Mouse (Mus musculus): ENCODE data around the gene Cntln.

Gene Cntln

GRCm38 (mm10) chr4:85049933-85050553, 165.9 kb downstream of the Cntln start:
- DNase-seq (ENCODE audit: extremely low read depth, low read depth): no peak

DNA sequence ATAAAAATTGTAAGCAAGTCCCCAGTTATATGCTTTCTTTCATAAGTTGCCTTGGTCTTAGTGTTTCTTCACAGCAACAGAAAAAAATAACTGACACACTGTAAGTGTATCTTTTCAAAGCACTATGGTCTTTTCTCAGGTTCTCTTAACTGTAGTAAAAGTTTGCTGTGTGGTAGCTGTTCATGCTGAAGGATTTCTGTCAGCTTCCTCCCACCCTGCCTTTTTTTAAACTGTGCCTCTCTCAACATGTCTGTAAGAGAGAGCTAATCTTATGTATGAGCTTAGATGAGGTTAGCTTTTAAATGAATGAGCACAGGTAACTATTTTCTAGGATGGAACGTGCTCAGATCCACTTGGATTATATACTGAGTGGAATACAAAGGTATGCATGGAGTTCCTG, 170.5 kb downstream of the Cntln start:
- DNase-seq (ENCODE audit: extremely low read depth, low read depth): no peak

- DNase-seq (ENCODE audit: extremely low read depth, low read depth): no peak
Observed at GRCm38 (mm10) chr4:85059598-85059997, 175.5 kb downstream of the Cntln start.

DNA sequence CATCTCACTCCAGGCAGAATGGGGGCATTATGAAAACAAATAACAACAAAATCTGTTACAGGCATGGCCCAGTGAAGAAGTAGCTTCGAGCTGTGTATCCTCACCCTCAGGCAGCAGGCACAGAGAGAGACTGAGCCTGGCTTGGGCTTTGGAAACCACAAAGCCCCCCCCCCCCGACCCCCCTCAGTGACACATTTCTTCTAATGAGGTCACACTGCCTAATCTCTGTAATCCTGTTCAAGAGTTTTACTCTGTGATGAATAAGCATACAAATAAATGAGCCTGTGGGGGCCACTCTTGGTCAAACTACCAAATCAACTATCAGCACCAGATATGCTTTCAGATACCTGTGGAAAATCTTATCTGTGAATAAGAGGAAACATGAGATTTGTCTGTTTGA, 177.6 kb downstream of the Cntln start:
- DNase-seq (ENCODE audit: extremely low read depth, low read depth): no peak

- no peak for DNase-seq (ENCODE audit: extremely low read depth, low read depth)
Observed at GRCm38 (mm10) chr4:85096033-85096432, 211.9 kb downstream of the Cntln start.

DNA sequence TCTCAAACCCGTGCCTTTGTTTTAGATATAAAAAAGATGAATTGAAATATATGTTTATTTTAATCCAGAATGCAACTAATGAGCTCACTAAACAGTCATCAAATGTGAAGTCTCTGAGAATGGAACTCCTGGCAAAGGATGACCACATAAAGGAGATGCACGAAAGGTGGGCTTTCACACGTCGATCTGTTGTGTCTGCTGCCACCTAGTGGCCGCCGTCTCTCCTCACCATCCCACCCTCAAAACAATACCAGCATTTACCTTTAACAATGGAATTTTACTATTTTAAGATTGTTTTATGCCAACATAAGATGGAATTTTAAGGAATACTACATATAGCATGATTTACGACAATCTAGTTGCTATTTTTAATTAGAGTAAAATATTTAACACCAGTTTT, 212.6 kb downstream of the Cntln start:
- DNase-seq (ENCODE audit: extremely low read depth, low read depth): peak; percentile 10

- DNase-seq (ENCODE audit: extremely low read depth, low read depth): no peak
Observed at GRCm38 (mm10) chr4:85102168-85102567, 218.1 kb downstream of the Cntln start.

DNA sequence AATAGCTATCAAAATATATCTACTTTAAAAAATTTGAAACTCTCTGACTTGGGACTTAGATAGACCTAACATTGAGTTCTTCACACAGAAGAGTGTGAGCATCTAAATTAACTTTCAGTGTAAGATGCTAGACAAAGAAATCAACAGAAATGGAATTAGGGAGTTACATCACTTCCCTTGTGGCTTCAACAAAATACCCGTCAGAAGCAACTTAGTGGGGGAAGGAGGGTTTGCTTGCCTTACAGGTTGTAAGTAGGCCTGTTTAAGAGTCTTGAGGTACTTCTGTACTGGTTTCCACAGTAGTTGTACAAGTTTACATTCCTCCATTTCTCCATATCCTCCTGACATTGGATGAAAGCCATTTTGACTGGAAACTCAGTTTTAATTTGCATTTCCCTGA, 222.3 kb downstream of the Cntln start:
- no peak for DNase-seq (ENCODE audit: extremely low read depth, low read depth)

GRCm38 (mm10) chr4:85106961-85107360, 222.9 kb downstream of the Cntln start:
- no peak for DNase-seq (ENCODE audit: extremely low read depth, low read depth)

DNA sequence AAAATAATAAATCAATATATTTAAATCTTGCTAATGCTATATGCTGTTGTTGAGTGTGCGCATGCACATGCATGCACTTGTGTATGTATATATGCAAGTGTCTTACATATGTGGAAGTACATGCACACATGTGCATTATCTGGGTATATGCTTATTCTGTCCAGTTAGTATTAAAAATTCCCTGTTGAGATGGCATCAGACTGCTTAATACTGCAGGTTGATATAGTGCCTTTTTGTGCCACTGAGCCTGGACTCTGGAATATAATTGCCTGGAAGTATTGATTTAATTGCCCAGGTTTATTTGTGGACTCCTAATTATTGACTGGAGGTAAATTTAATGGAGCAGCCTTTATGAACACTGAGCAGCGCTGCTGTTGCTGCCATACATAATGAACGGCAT, 236.2 kb downstream of the Cntln start:
- DNase-seq (ENCODE audit: extremely low read depth, low read depth): no peak

DNA sequence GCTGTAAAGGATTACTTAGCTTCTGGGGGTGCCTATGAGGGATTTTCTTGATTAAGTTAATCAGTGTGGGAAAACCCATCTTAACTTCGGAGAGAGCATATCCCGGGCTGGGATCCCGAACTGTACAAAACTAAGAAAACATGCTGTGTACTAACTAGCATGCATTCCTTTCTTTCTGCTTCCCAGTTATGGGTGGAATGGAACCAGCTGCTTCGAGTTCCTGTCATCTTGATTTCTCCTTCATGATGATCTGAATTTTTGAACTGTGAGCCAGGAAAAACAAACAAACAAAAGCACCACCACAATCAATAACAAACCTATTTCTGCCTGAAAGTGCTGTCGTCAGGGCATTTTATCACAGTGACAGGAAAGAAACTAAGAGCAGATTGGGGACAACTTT, 265.6 kb downstream of the Cntln start:
- DNase-seq (ENCODE audit: extremely low read depth, low read depth): no peak

GRCm38 (mm10) chr4:85151881-85152280, 267.8 kb downstream of the Cntln start:
- DNase-seq (ENCODE audit: extremely low read depth, low read depth): no peak

- no peak for DNase-seq (ENCODE audit: extremely low read depth, low read depth)
Observed at GRCm38 (mm10) chr4:85154361-85154760, 270.3 kb downstream of the Cntln start.

DNA sequence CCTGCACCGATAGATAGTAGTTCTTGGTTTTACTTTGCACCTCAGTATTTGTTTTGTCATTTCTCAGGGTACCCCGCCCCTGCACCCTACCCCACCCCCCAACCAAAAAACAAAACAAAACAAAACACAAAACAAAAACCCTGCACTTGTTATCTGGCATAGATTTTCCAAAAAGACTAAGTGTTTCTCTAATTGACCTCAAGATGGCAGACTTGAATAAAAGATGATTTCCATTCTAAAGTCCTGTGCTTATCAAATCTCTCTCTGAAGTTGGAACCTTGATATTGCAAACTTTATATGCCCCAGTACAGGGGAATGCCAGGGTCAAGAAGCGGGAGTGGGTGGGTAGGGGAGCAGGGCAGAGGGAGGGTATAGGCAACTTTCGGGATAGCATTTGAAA, 277.0 kb downstream of the Cntln start:
- DNase-seq (ENCODE audit: extremely low read depth, low read depth): no peak

DNA sequence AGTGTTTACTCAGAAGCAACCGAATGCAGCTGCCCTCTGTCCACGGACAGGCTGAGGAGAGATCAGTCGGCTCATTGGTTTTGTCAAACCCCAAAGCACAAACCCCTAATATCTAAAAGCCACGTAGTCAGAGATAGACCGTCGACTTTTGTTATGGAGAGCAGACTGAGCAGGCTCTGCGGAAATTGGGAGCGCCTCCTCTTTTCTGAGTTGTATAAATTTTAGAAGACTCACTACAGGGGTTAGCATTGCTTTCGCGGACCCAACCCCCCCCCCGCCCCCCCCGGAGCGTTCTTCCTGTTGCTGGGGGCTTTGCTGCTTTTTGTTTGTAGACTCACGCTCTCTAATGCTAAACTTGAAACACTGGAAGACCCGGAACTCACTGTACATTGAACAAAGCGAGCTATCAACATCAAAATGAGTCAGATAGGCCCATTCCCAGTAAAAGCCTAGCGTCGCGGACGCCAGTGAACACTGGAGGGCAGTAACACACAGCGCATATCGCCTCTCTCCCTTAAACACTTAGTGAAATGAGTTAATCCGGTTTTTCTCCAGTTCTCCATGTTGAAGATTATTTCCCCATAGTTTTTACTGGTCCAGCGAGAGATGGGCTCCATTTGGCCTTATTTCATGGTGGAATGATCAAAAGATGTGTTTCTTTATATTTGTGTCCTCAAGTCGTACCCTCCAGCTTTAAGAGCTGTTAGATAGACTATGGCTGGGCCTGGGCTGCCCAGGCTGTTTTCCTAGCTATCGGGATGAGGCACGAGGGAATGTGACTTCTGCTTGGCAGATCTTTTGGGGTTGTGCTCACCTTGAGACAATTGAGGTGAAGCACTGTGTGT, 278.6 kb downstream of the Cntln start:
- no peak for DNase-seq (ENCODE audit: extremely low read depth, low read depth)

DNA sequence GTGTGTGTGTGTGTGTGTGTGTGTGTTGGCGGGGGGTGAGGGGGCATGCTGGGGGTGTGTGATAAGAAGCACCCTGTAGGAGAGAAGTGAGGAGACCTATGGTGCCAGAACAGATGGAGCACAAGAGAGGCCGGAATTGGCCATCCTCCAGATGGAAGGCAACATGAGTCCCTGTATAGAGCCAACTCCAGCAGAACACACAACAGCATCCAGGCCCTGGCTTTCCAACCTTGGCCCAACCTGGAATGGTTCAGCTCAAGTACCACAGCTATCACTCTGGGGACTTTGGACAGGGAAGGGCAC, 279.2 kb downstream of the Cntln start:
- DNase-seq (ENCODE audit: extremely low read depth, low read depth): no peak

DNA sequence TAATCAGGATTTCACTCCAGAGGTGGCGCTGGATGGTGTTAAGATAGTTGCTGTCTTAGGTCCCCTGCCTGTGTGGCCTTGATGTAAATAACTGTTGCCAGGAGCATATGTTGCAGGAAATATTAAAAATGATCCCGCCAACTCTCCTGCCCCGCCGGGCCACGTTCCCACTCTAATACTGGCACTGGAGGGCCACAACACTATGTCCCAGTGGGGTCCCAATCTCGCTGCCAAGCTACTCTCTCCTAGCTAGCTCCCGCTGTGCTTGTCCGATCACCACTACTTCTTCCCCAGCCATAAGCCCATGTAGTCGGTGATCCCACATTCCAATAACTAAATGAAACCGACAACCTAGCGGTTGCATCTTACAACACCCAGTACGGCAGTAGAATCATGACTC, 283.9 kb downstream of the Cntln start:
- DNase-seq (ENCODE audit: extremely low read depth, low read depth): no peak

DNA sequence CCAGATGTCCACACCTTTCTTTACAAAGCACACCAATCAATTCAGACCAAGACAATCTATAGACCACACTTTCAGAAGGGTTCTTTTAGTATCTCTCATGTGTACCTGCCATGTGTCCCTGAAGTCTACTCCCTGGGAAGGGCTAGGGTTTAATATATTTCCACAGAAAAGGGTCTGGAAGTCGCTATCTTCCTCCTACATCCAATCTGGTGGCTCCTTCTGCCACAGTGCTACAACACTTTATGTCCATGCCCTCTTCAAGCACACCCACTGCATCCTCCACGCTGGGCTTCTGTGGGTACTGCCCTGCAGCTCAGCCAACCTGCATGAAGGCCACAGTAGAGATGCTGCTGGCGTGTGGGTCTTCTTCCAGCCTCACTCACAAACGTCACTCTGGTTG, 291.4 kb downstream of the Cntln start:
- DNase-seq (ENCODE audit: extremely low read depth, low read depth): no peak

DNA sequence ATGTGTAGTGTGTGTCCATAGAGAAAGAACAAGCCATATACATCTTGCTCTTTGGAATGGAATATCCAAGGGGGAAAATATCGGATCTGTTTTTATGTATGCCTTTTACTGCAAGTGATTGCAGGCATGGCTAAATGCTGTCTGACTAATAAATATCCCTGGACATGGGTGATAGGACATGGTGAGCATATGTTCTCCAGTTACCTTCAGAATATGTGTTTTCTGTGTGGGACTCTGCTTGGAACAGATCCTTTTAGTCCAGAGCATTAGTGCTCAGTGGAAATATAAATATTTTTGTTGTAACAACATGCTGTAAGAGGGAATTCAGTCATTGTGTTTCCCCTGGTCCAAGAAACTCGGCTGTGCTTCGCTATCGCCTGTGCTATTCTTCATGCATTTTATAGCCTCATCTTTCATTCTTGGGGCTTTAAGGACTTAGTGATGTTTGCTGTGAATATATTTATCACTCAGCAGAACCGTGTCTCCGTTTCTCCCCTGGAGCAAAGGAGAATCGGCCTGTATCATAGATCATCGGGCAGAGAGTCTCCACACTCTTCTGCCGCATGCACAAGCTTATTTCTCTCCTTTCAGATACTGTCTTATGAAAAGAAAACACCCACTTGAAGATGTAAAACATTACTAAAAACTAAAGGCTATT, 294.4 kb downstream of the Cntln start:
- no peak for DNase-seq (ENCODE audit: extremely low read depth, low read depth)

Data from MEL-GATA-1-ER (cell line).